Mouse (Mus musculus): ENCODE data around the gene Tnnt3. TPM values are rescaled to one million over a fixed set of nuclear protein-coding genes. Genes with fewer than 3 reads are reported as not detected.
A peak's percentile ranks its signal among the peaks of the same experiment; 100 is the strongest.

Tnnt3 gene
- polyA plus RNA-seq, 1 experiment from 2014 or later = 1.5 TPM

DNA sequence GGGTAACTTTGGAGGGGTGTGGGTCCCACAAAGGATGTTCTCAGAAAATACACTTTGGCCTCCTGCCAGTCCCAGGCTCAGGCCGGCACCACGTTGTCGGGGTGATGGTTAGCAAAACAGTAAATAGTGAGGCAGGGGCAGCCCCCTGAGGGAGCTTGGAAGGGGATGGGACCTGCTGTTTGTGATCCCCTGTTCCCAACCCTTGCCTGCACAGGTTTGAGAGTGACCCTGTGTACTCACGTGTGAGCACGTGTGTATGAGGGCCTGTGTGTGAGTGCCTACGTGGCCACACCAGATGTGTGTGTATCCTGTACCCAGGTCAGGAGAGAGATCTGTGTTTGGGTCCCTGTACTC lies 16.4 kb upstream of the Tnnt3 start:
- H3K27me3 ChIP-seq (replicated peaks; ENCODE audit: insufficient read depth, low read length) = no peaks in the 10 kb centered on the region
- H3K4me1 ChIP-seq (ENCODE audit: insufficient read depth, low read depth, low read length) = peaks cover 8% of the 10 kb centered on the region; the same call in 1 of the 2 replicates
- DNase-seq (ENCODE audit: low spot score) = peak; percentile 75
- ATAC-seq = peak; percentile 50
- WGBS = 23% methylated on average over 6 of the region's 6 CpGs
- peak overlapping the region; percentile 66; the same call in 1 of the 2 replicates for H3K4me2 ChIP-seq (replicated peaks; ENCODE audit: low read depth, low read length)
- H3K27ac ChIP-seq (ENCODE audit: low read length) = peak overlapping the region; percentile 88
- H3K4me3 ChIP-seq (ENCODE audit: low read depth, low read length) = no peak overlapping the region
- TF ChIP-seq CTCF (IDR thresholded peaks at IDR 0.05) (no peak), EP300 (IDR thresholded peaks at IDR 0.05) (no peak)
- no peaks in the 10 kb centered on the region for H3K36me3 ChIP-seq (ENCODE audit: insufficient read depth, low read length)
- no peak overlapping the region; the same call in 1 of the 2 replicates for H3K9ac ChIP-seq (replicated peaks; ENCODE audit: low read depth)
- H3K9me3 ChIP-seq (ENCODE audit: low read length) = no peaks in the 10 kb centered on the region

DNA sequence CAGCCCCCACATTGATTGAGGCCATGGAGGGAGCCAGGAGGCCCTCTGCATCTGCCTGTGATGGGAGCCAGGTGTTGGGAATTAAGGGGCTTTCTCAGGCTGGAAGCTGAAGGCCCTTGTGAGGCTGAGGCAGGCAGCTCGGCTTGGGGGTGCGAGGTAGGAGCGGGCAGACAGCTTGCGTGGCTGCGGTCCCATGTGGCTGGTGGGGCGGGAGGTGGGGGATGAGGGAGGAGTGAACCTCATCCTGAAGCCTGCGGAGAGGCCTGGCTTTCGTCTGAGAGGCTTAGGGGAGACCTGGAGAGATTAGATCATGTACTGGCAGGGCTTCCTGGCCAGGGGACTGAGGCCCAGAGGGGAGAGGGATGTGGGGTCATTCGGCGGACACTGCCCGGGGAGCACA lies 15.5 kb upstream of the Tnnt3 start:
- Histone ChIP-seq H3K27me3 (replicated peaks; ENCODE audit: insufficient read depth, low read length) (no peaks in the 10 kb centered on the region), H3K9ac (replicated peaks; ENCODE audit: low read depth) (no peak overlapping the region), H3K4me3 (ENCODE audit: low read depth, low read length) (no peak overlapping the region), H3K4me1 (ENCODE audit: insufficient read depth, low read depth, low read length) (peaks cover 8% of the 10 kb centered on the region; the same call in 1 of the 2 replicates), H3K27ac (ENCODE audit: low read length) (no peak overlapping the region), H3K9me3 (ENCODE audit: low read length) (no peaks in the 10 kb centered on the region), H3K36me3 (ENCODE audit: insufficient read depth, low read length) (no peaks in the 10 kb centered on the region), H3K4me2 (replicated peaks; ENCODE audit: low read depth, low read length) (no peak overlapping the region)
- DNase-seq (ENCODE audit: low spot score) (no peak), ATAC-seq (no peak)
- TF ChIP-seq CTCF (IDR thresholded peaks at IDR 0.05) (no peak), EP300 (IDR thresholded peaks at IDR 0.05) (no peak)
- 46% methylated on average over 11 of the region's 11 CpGs for WGBS

GRCm38 (mm10) chr7:142484780-142485179 lies 13.9 kb upstream of the Tnnt3 start:
- H3K4me3 ChIP-seq (ENCODE audit: low read depth, low read length) = no peak overlapping the region
- no peak overlapping the region for H3K4me2 ChIP-seq (replicated peaks; ENCODE audit: low read depth, low read length)
- H3K27ac ChIP-seq (ENCODE audit: low read length) = no peak overlapping the region
- no peaks in the 10 kb centered on the region for H3K27me3 ChIP-seq (replicated peaks; ENCODE audit: insufficient read depth, low read length)
- TF ChIP-seq EP300 (IDR thresholded peaks at IDR 0.05) = no peak
- no peak for TF ChIP-seq CTCF (IDR thresholded peaks at IDR 0.05)
- H3K4me1 ChIP-seq (ENCODE audit: insufficient read depth, low read depth, low read length) = peaks cover 8% of the 10 kb centered on the region; the same call in 1 of the 2 replicates
- DNase-seq (ENCODE audit: low spot score) (no peak), ATAC-seq (no peak)
- H3K9ac ChIP-seq (replicated peaks; ENCODE audit: low read depth) = no peak overlapping the region
- 73% methylated on average over 12 of the region's 12 CpGs for WGBS
- no peaks in the 10 kb centered on the region for H3K9me3 ChIP-seq (ENCODE audit: low read length)
- no peaks in the 10 kb centered on the region for H3K36me3 ChIP-seq (ENCODE audit: insufficient read depth, low read length)

- Histone ChIP-seq H3K4me2 (replicated peaks; ENCODE audit: low read depth, low read length) (no peak overlapping the region), H3K9me3 (ENCODE audit: low read length) (no peaks in the 10 kb centered on the region), H3K9ac (replicated peaks; ENCODE audit: low read depth) (no peak overlapping the region), H3K27me3 (replicated peaks; ENCODE audit: insufficient read depth, low read length) (no peaks in the 10 kb centered on the region), H3K27ac (ENCODE audit: low read length) (no peak overlapping the region), H3K4me3 (ENCODE audit: low read depth, low read length) (no peak overlapping the region), H3K36me3 (ENCODE audit: insufficient read depth, low read length) (no peaks in the 10 kb centered on the region), H3K4me1 (ENCODE audit: insufficient read depth, low read depth, low read length) (peaks cover under 1% of the 10 kb centered on the region; the same call in 1 of the 2 replicates)
- TF ChIP-seq CTCF (IDR thresholded peaks at IDR 0.05) (no peak), EP300 (IDR thresholded peaks at IDR 0.05) (no peak)
- WGBS = 74% methylated on average over 7 of the region's 8 CpGs
- DNase-seq (ENCODE audit: low spot score) = no peak
- ATAC-seq = no peak
Measured at GRCm38 (mm10) chr7:142486751-142487162, 11.9 kb upstream of the Tnnt3 start.

DNA sequence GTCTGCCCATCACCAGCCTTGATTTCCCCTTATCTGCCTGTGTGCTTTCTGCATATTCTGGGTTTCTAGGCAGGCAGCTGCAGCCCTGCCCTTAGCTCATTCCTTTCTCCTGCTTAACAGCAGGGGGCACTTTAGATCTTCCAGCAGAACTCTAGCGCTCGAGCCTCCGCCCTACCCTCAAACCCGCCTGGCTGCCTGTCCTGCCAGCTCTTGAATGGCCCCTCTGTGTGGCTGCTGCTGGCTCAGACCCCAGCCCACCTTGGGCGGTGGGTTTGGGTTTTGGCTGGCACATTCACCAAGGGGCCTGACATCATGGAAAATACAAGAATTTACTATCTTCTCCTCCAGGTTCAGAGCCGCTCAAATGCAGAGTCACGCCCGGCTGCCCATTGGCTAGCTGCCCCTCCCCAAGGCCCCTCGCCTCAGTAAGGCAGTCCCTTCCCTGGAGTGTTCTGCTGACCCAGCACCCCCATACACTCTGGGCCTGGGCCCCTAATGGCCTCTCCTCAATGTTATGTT lies 11.2 kb upstream of the Tnnt3 start:
- no peak for TF ChIP-seq EP300 (IDR thresholded peaks at IDR 0.05)
- peak; percentile 78 for TF ChIP-seq CTCF (IDR thresholded peaks at IDR 0.05)
- no peaks in the 10 kb centered on the region for H3K36me3 ChIP-seq (ENCODE audit: insufficient read depth, low read length)
- no peak overlapping the region for H3K4me3 ChIP-seq (ENCODE audit: low read depth, low read length)
- 24% methylated on average over 9 of the region's 9 CpGs for WGBS
- no peak overlapping the region for H3K27ac ChIP-seq (ENCODE audit: low read length)
- no peaks in the 10 kb centered on the region for H3K27me3 ChIP-seq (replicated peaks; ENCODE audit: insufficient read depth, low read length)
- no peak overlapping the region for H3K9ac ChIP-seq (replicated peaks; ENCODE audit: low read depth)
- peak; percentile 84 for DNase-seq (ENCODE audit: low spot score)
- H3K9me3 ChIP-seq (ENCODE audit: low read length) = no peaks in the 10 kb centered on the region
- ATAC-seq = peak; percentile 53
- no peaks in the 10 kb centered on the region for H3K4me1 ChIP-seq (ENCODE audit: insufficient read depth, low read depth, low read length)
- no peak overlapping the region for H3K4me2 ChIP-seq (replicated peaks; ENCODE audit: low read depth, low read length)

DNA sequence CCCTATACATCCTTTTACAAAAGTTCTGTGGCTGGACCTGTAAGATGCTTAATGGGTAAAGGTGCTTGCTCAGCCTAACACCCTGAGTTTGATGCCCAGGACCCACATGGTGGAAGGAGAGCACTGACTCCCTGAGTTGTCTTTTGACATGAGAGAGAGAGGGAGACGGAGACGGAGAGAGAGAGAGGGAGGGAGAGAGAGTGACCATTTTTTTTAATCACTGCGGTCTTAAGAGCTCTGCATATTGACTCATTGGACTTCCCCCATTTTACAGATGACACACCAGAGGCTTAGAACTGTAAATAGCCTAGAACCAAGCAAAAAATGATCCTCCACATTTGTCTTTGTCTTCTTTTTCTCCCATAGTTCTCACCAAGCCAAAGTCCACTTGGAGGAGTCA lies 10.6 kb upstream of the Tnnt3 start:
- ATAC-seq (no peak), DNase-seq (ENCODE audit: low spot score) (no peak)
- Histone ChIP-seq H3K27ac (ENCODE audit: low read length) (no peak overlapping the region), H3K4me3 (ENCODE audit: low read depth, low read length) (no peak overlapping the region), H3K4me2 (replicated peaks; ENCODE audit: low read depth, low read length) (no peak overlapping the region), H3K36me3 (ENCODE audit: insufficient read depth, low read length) (no peaks in the 10 kb centered on the region), H3K27me3 (replicated peaks; ENCODE audit: insufficient read depth, low read length) (no peaks in the 10 kb centered on the region), H3K9ac (replicated peaks; ENCODE audit: low read depth) (no peak overlapping the region), H3K4me1 (ENCODE audit: insufficient read depth, low read depth, low read length) (no peaks in the 10 kb centered on the region), H3K9me3 (ENCODE audit: low read length) (no peaks in the 10 kb centered on the region)
- TF ChIP-seq EP300 (IDR thresholded peaks at IDR 0.05) (no peak), CTCF (IDR thresholded peaks at IDR 0.05) (no peak)
- 76% methylated on average over 3 of the region's 3 CpGs for WGBS

GRCm38 (mm10) chr7:142493535-142493934 lies 5.1 kb upstream of the Tnnt3 start:
- no peaks in the 10 kb centered on the region for H3K4me1 ChIP-seq (ENCODE audit: insufficient read depth, low read depth, low read length)
- H3K36me3 ChIP-seq (ENCODE audit: insufficient read depth, low read length) = no peaks in the 10 kb centered on the region
- no peak for DNase-seq (ENCODE audit: low spot score)

More at GRCm38 (mm10) chr7:142493535-142493934, 5.1 kb upstream of the Tnnt3 start:
- no peaks in the 10 kb centered on the region for H3K27me3 ChIP-seq (replicated peaks; ENCODE audit: insufficient read depth, low read length)
- no peak for ATAC-seq
- no peak overlapping the region for H3K4me3 ChIP-seq (ENCODE audit: low read depth, low read length)
- no peak overlapping the region for H3K9ac ChIP-seq (replicated peaks; ENCODE audit: low read depth)
- no peak overlapping the region for H3K27ac ChIP-seq (ENCODE audit: low read length)
- H3K4me2 ChIP-seq (replicated peaks; ENCODE audit: low read depth, low read length) = no peak overlapping the region
- H3K9me3 ChIP-seq (ENCODE audit: low read length) = no peaks in the 10 kb centered on the region
- no peak for TF ChIP-seq CTCF (IDR thresholded peaks at IDR 0.05)
- TF ChIP-seq EP300 (IDR thresholded peaks at IDR 0.05) = no peak
- 67% methylated on average over 8 of the region's 8 CpGs for WGBS
